22 mouse cellular contexts compared by ENCODE assay signal in the genomic region with DNA sequence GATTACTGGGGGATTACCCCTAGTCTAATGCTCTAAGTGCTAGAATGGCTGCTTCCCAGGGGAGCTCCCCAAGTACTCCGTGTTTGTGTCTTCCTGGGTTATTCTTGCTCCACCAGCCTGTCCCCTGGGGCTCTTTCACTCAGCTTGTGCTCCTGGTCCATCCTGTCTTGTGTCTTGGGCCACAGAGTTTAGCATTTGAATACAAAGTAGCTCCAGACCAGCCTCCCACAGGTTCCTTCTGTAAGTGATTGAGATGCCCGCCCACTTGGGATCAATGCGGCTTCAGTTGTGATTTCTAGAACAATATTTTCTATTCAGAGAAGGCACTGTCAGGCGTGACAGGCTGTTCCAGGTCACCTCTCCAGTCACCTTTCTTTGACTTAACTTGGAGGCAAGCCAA. TPM values are rescaled to one million over a fixed set of nuclear protein-coding genes. Genes with fewer than 3 reads are reported as not detected.
DNase-seq lines count a peak whose midpoint lies in the region; ATAC-seq and TF ChIP-seq lines count a peak whose summit lies in the region.
"Had no signal": no experiment of that assay in that cellular context is flagged by ENCODE, and none has a peak within 500 bp of the region (broad histone marks: within the 10 kb centered on the region; RNA-seq: fewer than 3 reads in every experiment).

No protein-coding gene starts in this region.

- TF ChIP-seq POLR2A in ES-Bruce4 (IDR thresholded peaks at IDR 0.05; ENCODE audit: insufficient read depth, low read length): no peak

- peaks cover 30% of the 10 kb centered on the region for H3K36me3 ChIP-seq in liver, embryonic 12.5 days
- no peaks in the 10 kb centered on the region for H3K36me3 ChIP-seq in liver, postnatal 0 days (replicated peaks; ENCODE audit: insufficient read depth, low read length)
- H3K36me3 ChIP-seq in ES-Bruce4 (ENCODE audit: control insufficient read depth, insufficient read depth, low read length, poor library complexity, severe bottlenecking): no peaks in the 10 kb centered on the region
- H3K36me3 ChIP-seq in forebrain, embryonic 15.5 days: no peaks in the 10 kb centered on the region
- H3K36me3 ChIP-seq: forebrain, embryonic 10.5 days; heart, embryonic 13.5 days; midbrain, embryonic 10.5 days; midbrain, embryonic 15.5 days had no signal

- 73% methylated on average over 4 of the region's 4 CpGs for WGBS in liver, embryonic 12.5 days (ENCODE audit: insufficient replicate concordance)
- 62% methylated on average over 4 of the region's 4 CpGs for WGBS in liver, postnatal 0 days (ENCODE audit: insufficient replicate concordance)
- WGBS in forebrain, embryonic 15.5 days: 27% methylated on average over 4 of the region's 4 CpGs

- TF ChIP-seq EP300 in liver, postnatal 0 days (IDR thresholded peaks at IDR 0.05; ENCODE audit: low read depth): no peak
- TF ChIP-seq EP300 in ES-Bruce4 (IDR thresholded peaks at IDR 0.05; ENCODE audit: insufficient read depth, low read depth, low read length): 0 out of 2 replicates have a peak, but pooled peaks have one; percentile 9

- H3K4me3 ChIP-seq in liver, embryonic 12.5 days: no peak overlapping the region
- no peak overlapping the region for H3K4me3 ChIP-seq in liver, postnatal 0 days (ENCODE audit: low read depth, low read length)
- no peak overlapping the region for H3K4me3 ChIP-seq in ES-Bruce4 (ENCODE audit: low read depth, low read length)
- no peak overlapping the region for H3K4me3 ChIP-seq in forebrain, embryonic 15.5 days
- H3K4me3 ChIP-seq: forebrain, embryonic 10.5 days; gastrocnemius, adult 2 months; heart, embryonic 13.5 days; midbrain, embryonic 10.5 days; midbrain, embryonic 15.5 days had no signal

- no peak overlapping the region for H3K9ac ChIP-seq in liver, embryonic 12.5 days
- no peak overlapping the region for H3K9ac ChIP-seq in liver, postnatal 0 days (replicated peaks)
- no peak overlapping the region for H3K9ac ChIP-seq in ES-Bruce4 (ENCODE audit: low read depth, poor library complexity, severe bottlenecking)
- no peak overlapping the region for H3K9ac ChIP-seq in forebrain, embryonic 15.5 days (replicated peaks)
- H3K9ac ChIP-seq: heart, embryonic 13.5 days; hindbrain, embryonic 14.5 days; lung, embryonic 14.5 days; midbrain, embryonic 15.5 days had no signal

- peaks cover 66% of the 10 kb centered on the region for H3K4me1 ChIP-seq in liver, embryonic 12.5 days
- H3K4me1 ChIP-seq in liver, postnatal 0 days (ENCODE audit: insufficient read depth): peaks cover 26% of the 10 kb centered on the region
- H3K4me1 ChIP-seq in ES-Bruce4 (ENCODE audit: control insufficient read depth, insufficient read depth, low read length): peaks cover 2% of the 10 kb centered on the region
- H3K4me1 ChIP-seq in forebrain, embryonic 15.5 days: peaks cover 7% of the 10 kb centered on the region

- no peaks in the 10 kb centered on the region for H3K27me3 ChIP-seq in liver, embryonic 12.5 days (replicated peaks)
- H3K27me3 ChIP-seq in liver, postnatal 0 days (ENCODE audit: insufficient read depth, low read length): no peaks in the 10 kb centered on the region
- H3K27me3 ChIP-seq in ES-Bruce4 (ENCODE audit: control insufficient read depth, insufficient read depth, low read length, poor library complexity, severe bottlenecking): no peaks in the 10 kb centered on the region
- H3K27me3 ChIP-seq in forebrain, embryonic 15.5 days: no peaks in the 10 kb centered on the region
- H3K27me3 ChIP-seq: midbrain, embryonic 15.5 days had no signal

- TF ChIP-seq CTCF in liver, postnatal 0 days (IDR thresholded peaks at IDR 0.05; ENCODE audit: low read depth): no peak
- no peak for TF ChIP-seq CTCF in ES-Bruce4 (IDR thresholded peaks at IDR 0.05; ENCODE audit: low read depth, low read length)

- no peak for ATAC-seq in liver, embryonic 12.5 days
- no peak for ATAC-seq in liver, postnatal 0 days
- ATAC-seq in forebrain, embryonic 15.5 days (replicated peaks): no peak
- ATAC-seq: CD4-positive, CD25-positive, alpha-beta regulatory T cell, adult 4 months; forebrain, embryonic 16.5 days; intestine, postnatal 0 days; midbrain, embryonic 15.5 days had no signal

- no peaks in the 10 kb centered on the region for H3K9me3 ChIP-seq in liver, embryonic 12.5 days (replicated peaks)
- no peaks in the 10 kb centered on the region for H3K9me3 ChIP-seq in liver, postnatal 0 days (ENCODE audit: low read length)
- H3K9me3 ChIP-seq in ES-Bruce4 (replicated peaks; ENCODE audit: control insufficient read depth, insufficient read depth, low read length, poor library complexity, severe bottlenecking): no peaks in the 10 kb centered on the region
- no peaks in the 10 kb centered on the region for H3K9me3 ChIP-seq in forebrain, embryonic 15.5 days
- H3K9me3 ChIP-seq: forebrain, embryonic 10.5 days; heart, embryonic 13.5 days; midbrain, embryonic 10.5 days; midbrain, embryonic 15.5 days had no signal

- H3K27ac ChIP-seq in liver, embryonic 12.5 days: 0 out of 2 replicates have a peak overlapping the region, but pooled peaks have one; percentile 99
- no peak overlapping the region for H3K27ac ChIP-seq in liver, postnatal 0 days (ENCODE audit: low read depth)
- no peak overlapping the region for H3K27ac ChIP-seq in ES-Bruce4 (ENCODE audit: insufficient read depth, low read length)
- no peak overlapping the region for H3K27ac ChIP-seq in forebrain, embryonic 15.5 days (replicated peaks)
- H3K27ac ChIP-seq: forebrain, embryonic 10.5 days; gastrocnemius, adult 2 months; heart, embryonic 13.5 days; hindbrain, embryonic 14.5 days; midbrain, embryonic 15.5 days had no signal

- DNase-seq in liver, postnatal 0 days: no peak
- peak; percentile 77 for DNase-seq in R1 (ENCODE audit: low read depth, low spot score)
- peak; percentile 31 for DNase-seq in retina, embryonic 14.5 days (ENCODE audit: low spot score)
- DNase-seq in cerebellum, adult 8-10 months: no peak
- DNase-seq: adrenal gland, postnatal 25 days; cerebellum, adult 11-12 months; gastrocnemius, adult 2 months; kidney, postnatal 4 days; layer of hippocampus, adult 9-11 months; lung, embryonic 14.5 days; lung, postnatal 14 days had no signal

- H3K4me2 ChIP-seq in liver, embryonic 12.5 days: no peak overlapping the region
- no peak overlapping the region for H3K4me2 ChIP-seq in liver, postnatal 0 days (ENCODE audit: low read depth, low read length)
- no peak overlapping the region for H3K4me2 ChIP-seq in forebrain, embryonic 15.5 days (replicated peaks)
- H3K4me2 ChIP-seq: heart, embryonic 13.5 days; hindbrain, embryonic 14.5 days; lung, embryonic 14.5 days; midbrain, embryonic 15.5 days had no signal

RNA-seq across cellular contexts. Expression of gene Fam234b, which starts 4.0 kb away (rescaled TPM):
- 36.3 and 37.5 TPM in 2 replicates for polyA plus RNA-seq in liver, embryonic 12.5 days (2016; fragmentation: Nextera tagmentation; extraction: Ambion mirVana)
- polyA plus RNA-seq in liver, postnatal 0 days (2015; fragmentation: Nextera tagmentation; extraction: Ambion mirVana): 15.4 and 17.1 TPM in 2 replicates
- 6.3 and 7.4 TPM in 2 replicates for polyA plus RNA-seq in ES-Bruce4 (2011; ENCODE audit: insufficient read depth, insufficient read length, low read depth, missing spikeins)
- 83.1 and 86.7 TPM in 2 replicates for polyA plus RNA-seq in forebrain, embryonic 15.5 days (2015; fragmentation: Nextera tagmentation; extraction: Ambion mirVana)

RNA-seq across cellular contexts. Expression of gene Hebp1, which starts 4.1 kb away (rescaled TPM):
- 116 and 120 TPM in 2 replicates for polyA plus RNA-seq in liver, embryonic 12.5 days (2016; fragmentation: Nextera tagmentation; extraction: Ambion mirVana)
- 94.2 and 108 TPM in 2 replicates for polyA plus RNA-seq in liver, postnatal 0 days (2015; fragmentation: Nextera tagmentation; extraction: Ambion mirVana)
- 12.8 and 13.5 TPM in 2 replicates for polyA plus RNA-seq in ES-Bruce4 (2011; ENCODE audit: insufficient read depth, insufficient read length, low read depth, missing spikeins)
- polyA plus RNA-seq in forebrain, embryonic 15.5 days (2015; fragmentation: Nextera tagmentation; extraction: Ambion mirVana): 2.6 and 2.8 TPM in 2 replicates

Comparison
In these comparisons a context has a peak if more than half of its experiments do, and no peak if none do; other contexts are left out.
1. DNase-seq: peak in R1 (single experiment) and retina, embryonic 14.5 days (single experiment); none in liver, postnatal 0 days (single experiment) and cerebellum, adult 8-10 months (single experiment).